Mouse (Mus musculus) embryonic facial prominence, embryonic 15.5 days (tissue): ENCODE data around the gene Ptprd. TPM values are rescaled to one million over a fixed set of nuclear protein-coding genes. Genes with fewer than 3 reads are reported as not detected.

Experiments
- ATAC-seq: fragments of 200-750 bp; cut with Nextera tagmentation; 2 replicates; pipeline ENCODE4 v1.8.0; 2017; ENCODE audit warnings: low read depth, moderate TSS enrichment; ENCODE audit not compliant: insufficient number of reproducible peaks, low FRiP score, low TSS enrichment
- H3K27ac ChIP-seq: fragments of 300-500 bp; sonication (generic); replicated peaks from 2 replicates; pipeline ENCODE4 v1.5.1; 2015; ENCODE audit warnings: mild to moderate bottlenecking, inconsistent platforms
- H3K27me3 ChIP-seq: fragments of 300-500 bp; sonication (generic); 2 replicates; pipeline ENCODE4 v1.6.1; 2015; ENCODE audit warnings: inconsistent platforms
- H3K36me3 ChIP-seq: fragments of 300-500 bp; sonication (generic); 2 replicates; pipeline ENCODE4 v1.6.1; 2015; ENCODE audit warnings: mild to moderate bottlenecking, inconsistent platforms
- H3K4me1 ChIP-seq: fragments of 300-500 bp; sonication (generic); 2 replicates; pipeline ENCODE4 v1.6.1; 2015; ENCODE audit warnings: inconsistent platforms
- H3K4me2 ChIP-seq: fragments of 300-500 bp; sonication (generic); replicated peaks from 2 replicates; pipeline ENCODE4 v1.6.1; 2015; ENCODE audit warnings: mild to moderate bottlenecking, inconsistent platforms
- H3K4me3 ChIP-seq: fragments of 300-500 bp; sonication (generic); replicated peaks from 2 replicates; pipeline ENCODE4 v1.5.1; 2015; ENCODE audit warnings: mild to moderate bottlenecking, inconsistent platforms
- H3K9ac ChIP-seq: fragments of 300-500 bp; sonication (generic); 2 replicates; pipeline ENCODE4 v1.6.1; 2015; ENCODE audit warnings: inconsistent platforms
- H3K9me3 ChIP-seq: fragments of 300-500 bp; sonication (generic); replicated peaks from 2 replicates; pipeline ENCODE4 v1.6.1; 2016; ENCODE audit warnings: inconsistent platforms
- WGBS: fragments of 180-500 bp; shearing (Covaris S2); methylation state at CpG from one replicate; pipeline ENCODE4 v1.1.7; 2015; 5-methylcytosine and 5-hydroxymethylcytosine counted together
- polyA plus RNA-seq: library from polyadenylated mRNA; unstranded; fragments of >200 nt; fragmentation: Nextera tagmentation; extraction: Ambion mirVana; gene quantifications from 2 replicates; pipeline ENCODE4 v1.2.1, GENCODE M21; 2015

Ptprd gene
- polyA plus RNA-seq, 1 experiment from 2014 or later = 33.9 TPM

DNA sequence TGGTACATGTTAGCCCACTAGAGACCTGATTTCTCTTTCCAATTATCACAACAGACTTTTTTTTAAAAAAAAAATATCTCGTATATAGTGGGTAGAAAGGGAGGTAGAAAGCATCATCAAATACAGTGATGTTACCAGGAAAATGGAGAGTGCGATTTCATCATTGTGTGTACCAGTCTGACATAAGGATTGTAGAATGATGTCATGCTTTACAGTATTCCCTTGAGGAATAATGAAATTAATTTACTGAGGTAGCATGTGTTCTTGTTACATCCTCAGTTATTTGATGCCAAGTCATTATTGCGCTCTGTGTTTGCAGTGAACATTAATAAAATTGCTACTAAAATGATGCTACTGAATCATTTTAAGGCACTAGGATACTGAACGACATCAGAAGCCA lies 884.6 kb downstream of the Ptprd start:
- Histone ChIP-seq H3K4me3 (no peak overlapping the region), H3K4me2 (no peak overlapping the region), H3K36me3 (no peaks in the 10 kb centered on the region), H3K9ac (no peak overlapping the region), H3K27me3 (no peaks in the 10 kb centered on the region), H3K27ac (no peak overlapping the region), H3K4me1 (no peaks in the 10 kb centered on the region), H3K9me3 (no peaks in the 10 kb centered on the region)
- 85% methylated on average over 4 of the region's 4 CpGs for WGBS
- ATAC-seq = no peak

DNA sequence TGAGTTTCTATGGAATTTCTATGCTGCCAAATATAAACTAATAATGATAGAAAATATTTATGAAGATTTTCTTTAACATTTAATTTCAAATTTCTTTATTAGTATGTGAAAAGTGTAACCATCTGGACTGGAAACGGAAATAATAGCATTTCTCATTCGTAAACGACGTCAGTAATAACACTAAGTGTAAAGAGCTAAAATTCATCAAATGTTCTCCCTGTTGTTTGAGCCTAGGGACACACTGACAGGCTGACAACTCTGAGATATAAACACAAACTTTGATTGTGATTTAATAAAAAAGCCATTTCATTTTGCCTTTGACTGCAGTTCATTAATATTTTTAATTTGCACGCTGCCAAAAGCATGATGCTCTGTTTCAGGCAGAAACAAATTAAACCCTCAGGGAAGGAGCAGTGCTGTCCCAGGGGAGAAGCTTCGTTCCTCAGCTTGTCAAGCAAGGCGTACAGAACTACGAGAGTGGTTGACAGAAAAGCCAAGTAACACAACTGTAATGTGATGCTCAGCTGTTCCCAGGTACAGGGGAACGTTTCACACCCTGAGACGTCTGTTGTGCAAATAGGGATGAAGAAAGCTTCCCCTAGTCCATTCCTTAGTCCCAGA lies 894.6 kb downstream of the Ptprd start:
- H3K4me1 ChIP-seq = no peaks in the 10 kb centered on the region
- H3K4me2 ChIP-seq = no peak overlapping the region
- ATAC-seq = no peak
- no peak overlapping the region for H3K27ac ChIP-seq
- WGBS = 40% methylated on average over 10 of the region's 10 CpGs
- no peaks in the 10 kb centered on the region for H3K36me3 ChIP-seq
- no peak overlapping the region for H3K9ac ChIP-seq
- H3K4me3 ChIP-seq = no peak overlapping the region
- no peaks in the 10 kb centered on the region for H3K9me3 ChIP-seq
- H3K27me3 ChIP-seq = no peaks in the 10 kb centered on the region

DNA sequence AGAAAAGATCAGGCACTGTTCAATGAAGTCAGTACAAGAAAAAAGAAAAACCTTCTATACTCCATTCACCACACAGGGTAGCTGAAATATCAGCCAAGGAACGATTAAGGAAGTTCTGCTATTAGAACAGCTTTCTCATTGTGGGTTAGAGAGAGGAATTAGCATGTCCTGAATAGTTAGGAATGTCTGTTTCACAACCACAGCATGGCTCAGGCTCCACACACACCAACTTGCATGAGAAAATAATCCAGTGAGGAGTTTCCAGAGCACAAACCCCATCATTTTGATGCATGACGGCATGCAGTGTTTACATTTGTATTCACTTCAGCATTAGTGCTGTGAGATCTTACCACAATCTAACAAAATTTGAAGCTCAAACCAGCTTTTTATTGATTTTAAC lies 895.1 kb downstream of the Ptprd start:
- Histone ChIP-seq H3K4me2 (no peak overlapping the region), H3K36me3 (no peaks in the 10 kb centered on the region), H3K9ac (no peak overlapping the region), H3K27ac (no peak overlapping the region), H3K4me1 (no peaks in the 10 kb centered on the region), H3K9me3 (no peaks in the 10 kb centered on the region), H3K27me3 (no peaks in the 10 kb centered on the region), H3K4me3 (no peak overlapping the region)
- no peak for ATAC-seq
- WGBS = 40% methylated on average over 2 of the region's 2 CpGs

DNA sequence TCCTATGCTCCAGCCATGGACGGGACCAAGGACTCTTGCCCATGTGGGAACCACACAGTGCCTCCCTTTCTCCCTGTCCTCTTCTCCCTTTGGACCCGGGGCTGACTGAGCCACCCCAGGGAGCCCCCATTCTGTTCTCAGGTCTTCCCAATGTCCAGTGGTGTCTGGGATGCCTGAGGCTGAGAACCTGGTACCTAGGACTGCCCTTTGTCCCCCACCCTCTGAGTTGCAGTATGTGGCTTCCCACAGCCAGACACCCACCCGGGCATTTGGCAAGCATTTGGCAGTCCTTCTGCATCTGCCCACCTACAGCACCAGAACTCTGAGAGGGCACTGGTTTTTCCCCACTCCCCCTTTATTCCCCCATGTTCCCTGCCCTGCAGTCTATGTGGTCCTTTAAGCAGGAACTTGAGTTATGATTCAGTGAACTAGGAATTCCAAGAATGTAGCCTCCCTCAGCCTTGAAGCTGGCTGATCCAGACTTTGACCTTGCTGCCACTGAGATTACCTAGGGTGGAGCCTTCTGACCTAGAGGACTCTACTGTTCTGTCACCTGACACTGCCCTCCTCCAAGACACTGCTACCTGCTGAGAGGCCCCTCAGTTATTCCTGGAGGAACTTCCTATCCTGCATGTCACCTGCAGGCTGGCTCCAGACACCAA lies 901.5 kb downstream of the Ptprd start:
- Histone ChIP-seq H3K27ac (no peak overlapping the region), H3K4me3 (no peak overlapping the region), H3K27me3 (no peaks in the 10 kb centered on the region), H3K36me3 (no peaks in the 10 kb centered on the region), H3K4me2 (no peak overlapping the region), H3K9ac (no peak overlapping the region), H3K4me1 (no peaks in the 10 kb centered on the region), H3K9me3 (no peaks in the 10 kb centered on the region)
- ATAC-seq = no peak
- WGBS = 77% methylated on average over 3 of the region's 3 CpGs

DNA sequence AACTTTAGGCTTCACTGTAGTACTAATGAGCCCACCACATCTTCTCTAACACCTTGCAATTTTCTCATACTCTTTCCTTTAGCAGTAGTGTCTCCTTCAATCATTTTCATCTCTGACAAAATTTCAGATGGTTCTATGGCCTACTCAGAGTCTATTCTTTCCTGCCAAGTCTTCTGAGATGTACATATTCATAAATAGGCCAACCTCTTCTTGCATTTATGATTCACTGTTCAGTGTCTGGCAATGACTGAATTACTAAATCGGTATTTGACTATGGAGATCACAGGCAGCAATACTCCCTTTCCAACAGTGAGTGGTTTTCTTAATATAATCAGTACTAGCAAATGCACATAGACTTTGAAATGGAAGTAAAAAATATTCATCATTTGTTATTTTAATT lies 928.3 kb downstream of the Ptprd start:
- Histone ChIP-seq H3K27me3 (no peaks in the 10 kb centered on the region), H3K9ac (no peak overlapping the region), H3K9me3 (no peaks in the 10 kb centered on the region), H3K27ac (no peak overlapping the region), H3K36me3 (no peaks in the 10 kb centered on the region), H3K4me3 (no peak overlapping the region), H3K4me2 (no peak overlapping the region), H3K4me1 (no peaks in the 10 kb centered on the region)
- ATAC-seq = no peak
- WGBS = 78% methylated on average over 1 of the region's 1 CpGs

DNA sequence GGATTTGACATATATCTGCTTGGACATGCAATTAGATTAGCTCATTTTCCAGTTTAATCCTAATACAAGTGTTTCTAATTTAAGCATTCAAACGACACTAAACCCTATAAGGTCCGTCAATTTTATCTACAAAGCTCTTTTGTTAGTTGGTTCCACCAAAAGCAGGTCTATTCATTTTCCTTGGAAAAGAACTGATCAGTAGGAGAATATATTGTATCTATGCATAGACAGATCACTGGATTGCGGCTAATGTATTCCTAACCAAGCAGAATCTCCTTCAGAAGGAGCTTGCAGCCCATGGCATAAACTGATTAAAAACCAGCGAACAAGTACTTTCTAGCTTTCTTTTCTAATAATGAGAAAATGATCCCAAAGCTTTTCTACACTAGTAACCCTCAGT lies 933.8 kb downstream of the Ptprd start:
- H3K4me2 ChIP-seq = no peak overlapping the region
- H3K36me3 ChIP-seq = no peaks in the 10 kb centered on the region
- H3K27ac ChIP-seq = no peak overlapping the region
- no peaks in the 10 kb centered on the region for H3K9me3 ChIP-seq
- no peak overlapping the region for H3K9ac ChIP-seq
- no peak overlapping the region for H3K4me3 ChIP-seq
- no peaks in the 10 kb centered on the region for H3K4me1 ChIP-seq
- no peak for ATAC-seq
- 52% methylated on average over 4 of the region's 4 CpGs for WGBS
- H3K27me3 ChIP-seq = no peaks in the 10 kb centered on the region

DNA sequence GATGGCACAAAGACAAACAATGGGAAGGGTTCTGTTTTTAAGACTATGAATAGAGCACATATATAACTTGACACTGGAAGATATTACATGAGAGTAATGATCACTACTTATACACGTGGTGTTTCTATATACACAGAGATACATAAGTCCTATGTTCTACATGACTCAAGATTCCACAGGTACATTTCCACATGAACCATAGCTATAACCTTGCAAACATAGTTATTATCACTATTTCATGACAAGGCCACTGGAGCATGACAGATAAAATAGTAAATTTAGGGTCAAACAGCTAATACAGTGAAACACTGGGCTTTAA lies 951.8 kb downstream of the Ptprd start:
- H3K27ac ChIP-seq = no peak overlapping the region
- no peaks in the 10 kb centered on the region for H3K36me3 ChIP-seq
- ATAC-seq = no peak
- H3K4me2 ChIP-seq = no peak overlapping the region
- 61% methylated on average over 1 of the region's 1 CpGs for WGBS
- H3K4me1 ChIP-seq = peaks cover 5% of the 10 kb centered on the region; the same call in 1 of the 2 replicates
- H3K9ac ChIP-seq = no peak overlapping the region
- no peak overlapping the region for H3K4me3 ChIP-seq
- H3K27me3 ChIP-seq = no peaks in the 10 kb centered on the region
- no peaks in the 10 kb centered on the region for H3K9me3 ChIP-seq

DNA sequence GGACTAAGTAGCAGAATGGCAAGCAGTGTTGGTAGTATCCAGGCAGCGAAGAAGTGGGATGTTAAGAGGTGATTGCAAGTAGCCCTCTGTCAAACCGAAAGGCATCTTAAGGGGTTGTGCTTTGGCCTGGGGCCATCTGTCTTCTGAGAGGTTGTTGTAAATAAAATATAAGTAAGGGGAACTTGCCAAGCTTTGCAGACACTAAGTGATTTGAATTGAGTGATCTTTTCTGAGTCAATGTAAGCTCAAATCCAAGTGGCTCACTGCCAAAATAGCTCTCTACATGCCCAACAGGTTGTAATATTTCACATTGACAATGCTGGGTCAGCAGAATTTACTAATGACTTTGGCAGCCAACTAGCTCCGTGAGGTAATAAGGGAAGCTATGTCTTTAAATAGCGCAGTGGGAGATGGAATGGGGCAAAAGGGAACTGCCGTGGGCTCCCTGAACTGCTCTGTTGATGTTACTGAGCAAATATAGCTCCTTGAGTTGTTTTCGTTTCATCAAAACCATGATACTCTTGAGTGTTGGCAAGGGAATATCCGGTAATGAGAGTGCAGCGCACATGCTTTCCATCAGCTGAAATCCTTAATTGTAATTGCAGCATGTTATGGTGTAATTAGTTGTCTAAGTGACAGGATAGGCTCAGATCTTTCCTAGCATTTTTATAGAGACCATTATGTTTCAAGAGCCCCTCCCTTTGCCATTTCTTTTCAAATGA lies 952.4 kb downstream of the Ptprd start:
- no peaks in the 10 kb centered on the region for H3K27me3 ChIP-seq
- 41% methylated on average over 8 of the region's 8 CpGs for WGBS
- no peak overlapping the region for H3K4me2 ChIP-seq
- H3K36me3 ChIP-seq = no peaks in the 10 kb centered on the region
- H3K4me1 ChIP-seq = peaks cover 5% of the 10 kb centered on the region; the same call in 1 of the 2 replicates
- no peak overlapping the region for H3K9ac ChIP-seq
- H3K27ac ChIP-seq = no peak overlapping the region
- no peaks in the 10 kb centered on the region for H3K9me3 ChIP-seq
- ATAC-seq = peak; percentile 60
- H3K4me3 ChIP-seq = no peak overlapping the region

DNA sequence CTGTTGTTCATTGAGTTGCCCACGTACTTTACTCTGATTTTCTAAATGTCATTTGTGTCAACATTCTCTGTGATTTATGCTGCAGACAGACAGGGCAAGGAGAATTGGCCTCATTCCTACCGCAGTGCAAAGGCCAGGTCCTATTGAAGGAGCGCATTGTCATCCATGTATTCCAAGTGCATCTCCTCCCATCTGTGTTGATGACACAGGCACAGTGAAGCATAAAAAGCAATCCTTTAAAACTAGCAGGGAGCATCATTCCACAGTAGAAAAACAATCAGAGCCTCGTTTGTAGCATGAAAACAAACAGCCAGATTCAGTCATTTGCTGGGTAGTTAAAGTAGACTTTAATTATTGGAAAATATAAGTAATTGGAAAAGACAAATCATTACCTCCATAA lies 960.6 kb downstream of the Ptprd start:
- ATAC-seq = no peak
- no peak overlapping the region for H3K4me3 ChIP-seq
- no peaks in the 10 kb centered on the region for H3K27me3 ChIP-seq
- no peak overlapping the region for H3K9ac ChIP-seq
- H3K9me3 ChIP-seq = no peaks in the 10 kb centered on the region
- H3K27ac ChIP-seq = no peak overlapping the region
- no peaks in the 10 kb centered on the region for H3K4me1 ChIP-seq
- WGBS = 54% methylated on average over 4 of the region's 4 CpGs
- no peaks in the 10 kb centered on the region for H3K36me3 ChIP-seq
- H3K4me2 ChIP-seq = no peak overlapping the region

DNA sequence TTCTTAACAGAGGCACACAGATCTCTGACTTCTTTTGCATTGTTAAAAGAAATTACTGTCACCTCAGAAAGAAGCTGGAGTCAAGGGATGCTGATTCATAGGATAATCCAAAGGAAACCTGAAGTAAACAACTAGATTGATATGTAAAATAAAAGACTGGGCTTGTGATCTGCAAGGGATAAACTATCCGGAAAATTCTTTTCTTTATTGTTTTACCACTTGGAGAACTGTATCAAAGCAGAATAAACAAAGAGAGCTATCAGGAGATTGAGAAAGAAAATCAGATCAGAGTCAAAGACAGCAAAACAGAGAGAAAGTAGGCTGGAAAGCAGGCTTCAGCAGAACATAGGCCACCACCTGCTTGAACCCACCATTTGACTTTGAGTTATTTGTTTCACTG lies 962.0 kb downstream of the Ptprd start:
- Histone ChIP-seq H3K9me3 (no peaks in the 10 kb centered on the region), H3K36me3 (no peaks in the 10 kb centered on the region), H3K4me1 (no peaks in the 10 kb centered on the region), H3K27me3 (no peaks in the 10 kb centered on the region), H3K9ac (no peak overlapping the region), H3K4me3 (no peak overlapping the region), H3K4me2 (no peak overlapping the region), H3K27ac (no peak overlapping the region)
- WGBS = 62% methylated on average over 1 of the region's 1 CpGs
- no peak for ATAC-seq

DNA sequence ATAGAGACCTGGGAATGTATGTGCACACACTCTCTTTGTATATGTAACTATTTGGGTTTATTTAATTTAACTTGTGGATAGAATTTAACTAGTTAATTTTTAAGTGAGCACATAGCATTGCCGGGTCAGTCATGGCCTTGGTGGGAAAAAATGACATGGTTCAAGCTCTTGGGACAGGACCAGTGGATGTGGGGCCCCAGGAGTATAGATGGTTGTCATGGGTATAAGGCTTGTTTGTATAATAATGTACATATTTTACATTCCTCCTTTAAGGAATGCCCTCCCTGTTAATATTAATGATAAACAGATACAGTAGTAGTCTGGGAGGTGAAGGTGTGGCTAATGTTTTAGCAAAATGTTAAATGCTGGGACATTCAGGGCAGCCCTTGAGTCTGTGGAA lies 962.8 kb downstream of the Ptprd start:
- H3K9me3 ChIP-seq = no peaks in the 10 kb centered on the region
- no peak for ATAC-seq
- no peaks in the 10 kb centered on the region for H3K27me3 ChIP-seq
- no peaks in the 10 kb centered on the region for H3K36me3 ChIP-seq
- no peak overlapping the region for H3K9ac ChIP-seq
- no peaks in the 10 kb centered on the region for H3K4me1 ChIP-seq
- 67% methylated on average over 1 of the region's 1 CpGs for WGBS
- H3K27ac ChIP-seq = no peak overlapping the region
- H3K4me3 ChIP-seq = no peak overlapping the region
- H3K4me2 ChIP-seq = no peak overlapping the region
